In the genomic region with DNA sequence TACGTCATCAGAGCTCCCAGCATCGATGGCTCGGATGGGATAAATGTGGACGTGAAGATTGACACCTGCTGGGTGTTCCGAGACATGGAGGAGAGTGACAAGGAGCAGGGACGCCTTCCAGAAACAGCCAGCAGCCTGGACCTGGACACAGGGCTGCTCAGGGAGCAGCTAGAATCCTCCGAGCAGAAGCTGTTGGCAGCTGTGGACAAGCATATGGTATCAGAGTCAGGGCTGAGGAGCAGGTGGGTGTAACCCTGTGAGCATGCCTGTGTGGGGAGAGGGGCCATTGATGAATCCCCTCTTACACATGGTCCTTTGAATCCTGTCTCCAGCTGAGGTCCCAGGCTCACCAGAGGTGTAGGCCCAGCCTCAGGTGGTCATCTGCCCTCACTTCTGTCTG, we compare ENCODE assay signal across 28 mouse cellular contexts.
DNase-seq lines count a peak whose midpoint lies in the region; ATAC-seq and TF ChIP-seq lines count a peak whose summit lies in the region.
"Had no signal": no experiment of that assay in that cellular context is flagged by ENCODE, and none has a peak within 500 bp of the region (broad histone marks: within the 10 kb centered on the region; RNA-seq: fewer than 3 reads in every experiment).

No protein-coding gene starts in this region.

- H3K36me3 ChIP-seq in hindbrain, embryonic 12.5 days = no peaks in the 10 kb centered on the region
- no peaks in the 10 kb centered on the region for H3K36me3 ChIP-seq in hindbrain, embryonic 10.5 days
- H3K36me3 ChIP-seq in midbrain, postnatal 0 days (ENCODE audit: insufficient read depth, low read length) = 0 out of 2 replicates have a peak, but pooled peaks cover 6% of the 10 kb centered on the region
- no peaks in the 10 kb centered on the region for H3K36me3 ChIP-seq in midbrain, embryonic 15.5 days (replicated peaks)
- H3K36me3 ChIP-seq: forebrain, embryonic 10.5 days; G1E; heart, embryonic 12.5 days; heart, embryonic 15.5 days; hindbrain, embryonic 15.5 days had no signal

- H3K9me3 ChIP-seq in hindbrain, embryonic 12.5 days (replicated peaks) = no peaks in the 10 kb centered on the region
- no peaks in the 10 kb centered on the region for H3K9me3 ChIP-seq in hindbrain, embryonic 10.5 days
- H3K9me3 ChIP-seq in midbrain, postnatal 0 days (ENCODE audit: low read length) = no peaks in the 10 kb centered on the region
- no peaks in the 10 kb centered on the region for H3K9me3 ChIP-seq in midbrain, embryonic 15.5 days
- H3K9me3 ChIP-seq: forebrain, embryonic 10.5 days; forebrain, embryonic 13.5 days; heart, embryonic 12.5 days; heart, embryonic 15.5 days; hindbrain, embryonic 15.5 days had no signal

- H3K27ac ChIP-seq in hindbrain, embryonic 12.5 days = no peak overlapping the region
- H3K27ac ChIP-seq in hindbrain, embryonic 10.5 days = no peak overlapping the region
- no peak overlapping the region for H3K27ac ChIP-seq in left cerebral cortex, adult 2 months
- H3K27ac ChIP-seq in midbrain, postnatal 0 days (ENCODE audit: low read depth, low read length) = no peak overlapping the region
- H3K27ac ChIP-seq in midbrain, embryonic 15.5 days = no peak overlapping the region
- H3K27ac ChIP-seq: forebrain, embryonic 10.5 days; forebrain, embryonic 13.5 days; heart, embryonic 15.5 days; hindbrain, embryonic 15.5 days had no signal

- H3K27me3 ChIP-seq in hindbrain, embryonic 12.5 days = peaks cover 5% of the 10 kb centered on the region; the same call in 1 of the 2 replicates
- H3K27me3 ChIP-seq in hindbrain, embryonic 10.5 days (ENCODE audit: insufficient read depth, poor library complexity, severe bottlenecking) = peaks cover 3% of the 10 kb centered on the region; the same call in 1 of the 2 replicates
- no peaks in the 10 kb centered on the region for H3K27me3 ChIP-seq in midbrain, postnatal 0 days (ENCODE audit: insufficient read depth, low read length)
- H3K27me3 ChIP-seq in midbrain, embryonic 15.5 days (replicated peaks) = no peaks in the 10 kb centered on the region

- no peak overlapping the region for H3K4me2 ChIP-seq in hindbrain, embryonic 12.5 days (replicated peaks)
- H3K4me2 ChIP-seq in midbrain, postnatal 0 days (ENCODE audit: low read depth, low read length, poor library complexity, severe bottlenecking) = no peak overlapping the region
- H3K4me2 ChIP-seq in midbrain, embryonic 15.5 days = no peak overlapping the region
- H3K4me2 ChIP-seq: forebrain, embryonic 13.5 days; heart, embryonic 12.5 days; heart, embryonic 15.5 days; hindbrain, embryonic 15.5 days had no signal

- H3K4me1 ChIP-seq in hindbrain, embryonic 12.5 days = no peaks in the 10 kb centered on the region
- 0 out of 2 replicates have a peak, but pooled peaks cover 4% of the 10 kb centered on the region for H3K4me1 ChIP-seq in hindbrain, embryonic 10.5 days (replicated peaks)
- no peaks in the 10 kb centered on the region for H3K4me1 ChIP-seq in midbrain, postnatal 0 days (ENCODE audit: insufficient read depth, low read length)
- no peaks in the 10 kb centered on the region for H3K4me1 ChIP-seq in midbrain, embryonic 15.5 days
- H3K4me1 ChIP-seq: forebrain, embryonic 10.5 days; forebrain, embryonic 13.5 days; heart, embryonic 12.5 days; heart, embryonic 15.5 days; hindbrain, embryonic 15.5 days had no signal

- intact Hi-C loops in left cerebral cortex, postnatal 4 days (cut with DNase I) = no loop called here
- intact Hi-C loops in left cerebral cortex, adult 2 months (cut with DNase I) = no loop called here

- DNase-seq in cerebellum, postnatal 14 days = peak; percentile 17 to 37
- no peak for DNase-seq in cerebellum, adult 18-20 months
- no peak for DNase-seq in hindbrain, embryonic 10.5 days (ENCODE audit: low spot score)
- peak; percentile 64 for DNase-seq in left cerebral cortex, postnatal 4 days
- no peak for DNase-seq in left cerebral cortex, adult 2 months (ENCODE audit: extremely low spot score in 1 of 2, low spot score in 2 of 2)
- DNase-seq in midbrain, postnatal 0 days (ENCODE audit: low spot score) = peak; percentile 39
- DNase-seq: adrenal gland, postnatal 10 days; adrenal gland, postnatal 36 days; B cell, adult 2 months; cerebellum, adult 8-10 months; cerebellum, postnatal 25 days; gastrocnemius, postnatal 25 days; heart, adult 18-20 months; heart, postnatal 10 days; heart, postnatal 36 days; kidney, adult 18-20 months had no signal

- no peak overlapping the region for H3K4me3 ChIP-seq in hindbrain, embryonic 12.5 days
- no peak overlapping the region for H3K4me3 ChIP-seq in hindbrain, embryonic 10.5 days
- no peak overlapping the region for H3K4me3 ChIP-seq in left cerebral cortex, adult 2 months
- no peak overlapping the region for H3K4me3 ChIP-seq in midbrain, postnatal 0 days (ENCODE audit: low read depth, low read length)
- H3K4me3 ChIP-seq in midbrain, embryonic 15.5 days = no peak overlapping the region
- H3K4me3 ChIP-seq: forebrain, embryonic 10.5 days; forebrain, embryonic 13.5 days; heart, embryonic 12.5 days; heart, embryonic 15.5 days; hindbrain, embryonic 15.5 days had no signal

- ATAC-seq in hindbrain, embryonic 12.5 days (ENCODE audit: low FRiP score) = peak; percentile 40
- no peak; the same call in 1 of the 2 replicates for ATAC-seq in midbrain, postnatal 0 days (ENCODE audit: low FRiP score)
- ATAC-seq in midbrain, embryonic 15.5 days (replicated peaks) = no peak
- ATAC-seq: forebrain, embryonic 13.5 days; forebrain, embryonic 16.5 days; inflammation-experienced regulatory T-cells, adult 6 months; intestine, embryonic 16.5 days; Patski had no signal

- H3K9ac ChIP-seq in hindbrain, embryonic 12.5 days = no peak overlapping the region
- H3K9ac ChIP-seq in midbrain, postnatal 0 days (replicated peaks; ENCODE audit: low read length, poor library complexity, severe bottlenecking) = no peak overlapping the region
- H3K9ac ChIP-seq in midbrain, embryonic 15.5 days = no peak overlapping the region
- H3K9ac ChIP-seq: forebrain, embryonic 13.5 days; heart, embryonic 12.5 days; heart, embryonic 15.5 days; hindbrain, embryonic 15.5 days had no signal

- no peak for TF ChIP-seq CTCF in left cerebral cortex, adult 2 months (IDR thresholded peaks at IDR 0.05)
- no peak for TF ChIP-seq CTCF in midbrain, postnatal 0 days (IDR thresholded peaks at IDR 0.05)

- WGBS in hindbrain, embryonic 12.5 days = 78% methylated on average over 7 of the region's 7 CpGs
- WGBS in hindbrain, embryonic 10.5 days = 83% methylated on average over 7 of the region's 7 CpGs
- WGBS in midbrain, postnatal 0 days = 86% methylated on average over 7 of the region's 7 CpGs
- 79% methylated on average over 7 of the region's 7 CpGs for WGBS in midbrain, embryonic 15.5 days

Comparison
In these comparisons a context has a peak if more than half of its experiments do, and no peak if none do; other contexts are left out.
1. DNase-seq: peak in cerebellum, postnatal 14 days (2 of 2), left cerebral cortex, postnatal 4 days (single experiment) and midbrain, postnatal 0 days (single experiment); none in cerebellum, adult 18-20 months (0 of 2), hindbrain, embryonic 10.5 days (single experiment) and left cerebral cortex, adult 2 months (0 of 2).